Mouse (Mus musculus): ENCODE data around the gene Zfp3. TPM values are rescaled to one million over a fixed set of nuclear protein-coding genes. Genes with fewer than 3 reads are reported as not detected.

The Zfp3 gene
- total RNA-seq, 2 experiments from 2014 or later, result not detected

GRCm38 (mm10) chr11:70803711-70804200 is 39.7 kb downstream of the Zfp3 start:
- no peak for ATAC-seq (replicated peaks; ENCODE audit: low FRiP score, poor library complexity, severe bottlenecking)

- no peak for ATAC-seq (replicated peaks; ENCODE audit: low FRiP score, poor library complexity, severe bottlenecking)
Measured at GRCm38 (mm10) chr11:70804395-70804794, 40.4 kb downstream of the Zfp3 start.

- ATAC-seq (replicated peaks; ENCODE audit: low FRiP score, poor library complexity, severe bottlenecking), result no peak
Measured at GRCm38 (mm10) chr11:70805641-70806175, 41.7 kb downstream of the Zfp3 start.

GRCm38 (mm10) chr11:70806697-70807096 is 42.7 kb downstream of the Zfp3 start:
- no peak for ATAC-seq (replicated peaks; ENCODE audit: low FRiP score, poor library complexity, severe bottlenecking)

- no peak for ATAC-seq (replicated peaks; ENCODE audit: low FRiP score, poor library complexity, severe bottlenecking)
Measured at GRCm38 (mm10) chr11:70807630-70808029, 43.6 kb downstream of the Zfp3 start.

GRCm38 (mm10) chr11:70808101-70808500 is 44.1 kb downstream of the Zfp3 start:
- no peak for ATAC-seq (replicated peaks; ENCODE audit: low FRiP score, poor library complexity, severe bottlenecking)

- no peak for ATAC-seq (replicated peaks; ENCODE audit: low FRiP score, poor library complexity, severe bottlenecking)
Measured at GRCm38 (mm10) chr11:70809011-70809410, 45.0 kb downstream of the Zfp3 start.

- ATAC-seq (replicated peaks; ENCODE audit: low FRiP score, poor library complexity, severe bottlenecking), result no peak
Measured at GRCm38 (mm10) chr11:70811041-70811440, 47.0 kb downstream of the Zfp3 start.

- no peak for ATAC-seq (replicated peaks; ENCODE audit: low FRiP score, poor library complexity, severe bottlenecking)
Measured at GRCm38 (mm10) chr11:70811471-70812240, 47.6 kb downstream of the Zfp3 start.

- no peak for ATAC-seq (replicated peaks; ENCODE audit: low FRiP score, poor library complexity, severe bottlenecking)
Measured at GRCm38 (mm10) chr11:70812365-70812764, 48.4 kb downstream of the Zfp3 start, which contains the start of gene Scimp. TSS of gene Scimp (minus strand) at chr11:70812586.

- no peak for ATAC-seq (replicated peaks; ENCODE audit: low FRiP score, poor library complexity, severe bottlenecking)
Measured at GRCm38 (mm10) chr11:70815071-70815470, 51.1 kb downstream of the Zfp3 start.

GRCm38 (mm10) chr11:70815498-70816078 is 51.6 kb downstream of the Zfp3 start:
- peak; percentile 88 for ATAC-seq (replicated peaks; ENCODE audit: low FRiP score, poor library complexity, severe bottlenecking)

GRCm38 (mm10) chr11:70816770-70817169 is 52.8 kb downstream of the Zfp3 start:
- no peak for ATAC-seq (replicated peaks; ENCODE audit: low FRiP score, poor library complexity, severe bottlenecking)

GRCm38 (mm10) chr11:70820120-70820519 is 56.1 kb downstream of the Zfp3 start:
- no peak for ATAC-seq (replicated peaks; ENCODE audit: low FRiP score, poor library complexity, severe bottlenecking)

GRCm38 (mm10) chr11:70821728-70822591 is 58.0 kb downstream of the Zfp3 start:
- no peak for ATAC-seq (replicated peaks; ENCODE audit: low FRiP score, poor library complexity, severe bottlenecking)

Other genes starting within 250 kb of the Zfp3 start
- gene Vmo1, start 249.6 kb upstream of the Zfp3 start, total RNA-seq (2015; ENCODE audit: low replicate concordance), result not detected in 2 replicates
- gene Vmo1, start 249.6 kb upstream of the Zfp3 start, total RNA-seq (2017; ENCODE audit: low replicate concordance), result not detected in 2 replicates
- gene Gltpd2, start 245.0 kb upstream of the Zfp3 start, total RNA-seq (2015; ENCODE audit: low replicate concordance), result not detected in 2 replicates
- gene Gltpd2, start 245.0 kb upstream of the Zfp3 start, total RNA-seq (2017; ENCODE audit: low replicate concordance), result not detected in 2 replicates
- gene Psmb6, start 238.8 kb upstream of the Zfp3 start, total RNA-seq (2015; ENCODE audit: low replicate concordance), result 33.4 and 43.5 TPM in 2 replicates
- gene Psmb6, start 238.8 kb upstream of the Zfp3 start, total RNA-seq (2017; ENCODE audit: low replicate concordance), result 55.5 and 62.5 TPM in 2 replicates
- gene Gm40193, start 231.3 kb upstream of the Zfp3 start, total RNA-seq (2015; ENCODE audit: low replicate concordance), result not detected in 2 replicates
- gene Gm40193, start 231.3 kb upstream of the Zfp3 start, total RNA-seq (2017; ENCODE audit: low replicate concordance), result not detected in 2 replicates
- 0.42 TPM in 1 of 2 replicates, not detected in the other for gene Pld2, start 224.1 kb upstream of the Zfp3 start, total RNA-seq (2015; ENCODE audit: low replicate concordance)
- gene Pld2, start 224.1 kb upstream of the Zfp3 start, total RNA-seq (2017; ENCODE audit: low replicate concordance), result not detected in 2 replicates
- gene Mink1, start 201.3 kb upstream of the Zfp3 start, total RNA-seq (2015; ENCODE audit: low replicate concordance), result 3.6 and 6.0 TPM in 2 replicates
- gene Mink1, start 201.3 kb upstream of the Zfp3 start, total RNA-seq (2017; ENCODE audit: low replicate concordance), result 0.98 and 1.3 TPM in 2 replicates
- gene 4930544D05Rik, start 148.4 kb upstream of the Zfp3 start, total RNA-seq (2015; ENCODE audit: low replicate concordance), result not detected in 2 replicates
- not detected in 2 replicates for gene 4930544D05Rik, start 148.4 kb upstream of the Zfp3 start, total RNA-seq (2017; ENCODE audit: low replicate concordance)
- not detected in 2 replicates for gene Chrne, start 145.0 kb upstream of the Zfp3 start, total RNA-seq (2015; ENCODE audit: low replicate concordance)
- not detected in 2 replicates for gene Chrne, start 145.0 kb upstream of the Zfp3 start, total RNA-seq (2017; ENCODE audit: low replicate concordance)
- gene Gp1ba, start 125.1 kb upstream of the Zfp3 start, total RNA-seq (2015; ENCODE audit: low replicate concordance), result 0.84 TPM in 1 of 2 replicates, not detected in the other
- gene Gp1ba, start 125.1 kb upstream of the Zfp3 start, total RNA-seq (2017; ENCODE audit: low replicate concordance), result 0.42 TPM in 1 of 2 replicates, not detected in the other
- gene Rnf167, start 117.0 kb upstream of the Zfp3 start, total RNA-seq (2015; ENCODE audit: low replicate concordance), result 146 and 222 TPM in 2 replicates
- gene Rnf167, start 117.0 kb upstream of the Zfp3 start, total RNA-seq (2017; ENCODE audit: low replicate concordance), result 217 and 308 TPM in 2 replicates
- gene Slc25a11, start 116.7 kb upstream of the Zfp3 start, total RNA-seq (2015; ENCODE audit: low replicate concordance), result 17.1 and 20.1 TPM in 2 replicates
- gene Slc25a11, start 116.7 kb upstream of the Zfp3 start, total RNA-seq (2017; ENCODE audit: low replicate concordance), result 16.2 and 16.6 TPM in 2 replicates
- 414 and 492 TPM in 2 replicates for gene Pfn1, start 109.6 kb upstream of the Zfp3 start, total RNA-seq (2015; ENCODE audit: low replicate concordance)
- gene Pfn1, start 109.6 kb upstream of the Zfp3 start, total RNA-seq (2017; ENCODE audit: low replicate concordance), result 125 and 193 TPM in 2 replicates
- gene Eno3, start 107.0 kb upstream of the Zfp3 start, total RNA-seq (2015; ENCODE audit: low replicate concordance), result 1.5 and 2.9 TPM in 2 replicates
- 3.3 and 6.0 TPM in 2 replicates for gene Eno3, start 107.0 kb upstream of the Zfp3 start, total RNA-seq (2017; ENCODE audit: low replicate concordance)
- gene Spag7, start 94.8 kb upstream of the Zfp3 start, total RNA-seq (2015; ENCODE audit: low replicate concordance), result 10.6 and 31.3 TPM in 2 replicates
- gene Spag7, start 94.8 kb upstream of the Zfp3 start, total RNA-seq (2017; ENCODE audit: low replicate concordance), result 21.4 and 25.6 TPM in 2 replicates
- 2.9 and 5.4 TPM in 2 replicates for gene Camta2, start 76.1 kb upstream of the Zfp3 start, total RNA-seq (2015; ENCODE audit: low replicate concordance)
- 0.77 and 1.5 TPM in 2 replicates for gene Camta2, start 76.1 kb upstream of the Zfp3 start, total RNA-seq (2017; ENCODE audit: low replicate concordance)
- not detected in 2 replicates for gene Inca1, start 64.1 kb upstream of the Zfp3 start, total RNA-seq (2015; ENCODE audit: low replicate concordance)
- not detected in 2 replicates for gene Inca1, start 64.1 kb upstream of the Zfp3 start, total RNA-seq (2017; ENCODE audit: low replicate concordance)
- 0.58 and 1.3 TPM in 2 replicates for gene Kif1c, start 63.7 kb upstream of the Zfp3 start, total RNA-seq (2015; ENCODE audit: low replicate concordance)
- gene Kif1c, start 63.7 kb upstream of the Zfp3 start, total RNA-seq (2017; ENCODE audit: low replicate concordance), result 2.4 and 2.8 TPM in 2 replicates
- gene Scimp, start 48.4 kb downstream of the Zfp3 start, total RNA-seq (2015; ENCODE audit: low replicate concordance), result not detected in 2 replicates
- not detected in 2 replicates for gene Scimp, start 48.4 kb downstream of the Zfp3 start, total RNA-seq (2017; ENCODE audit: low replicate concordance)
- 5.2 and 10.0 TPM in 2 replicates for gene Rabep1, start 80.6 kb downstream of the Zfp3 start, total RNA-seq (2015; ENCODE audit: low replicate concordance)
- 10.8 and 19.2 TPM in 2 replicates for gene Rabep1, start 80.6 kb downstream of the Zfp3 start, total RNA-seq (2017; ENCODE audit: low replicate concordance)
- gene Nup88, start 205.8 kb downstream of the Zfp3 start, total RNA-seq (2015; ENCODE audit: low replicate concordance), result 33.4 and 68.6 TPM in 2 replicates
- gene Nup88, start 205.8 kb downstream of the Zfp3 start, total RNA-seq (2017; ENCODE audit: low replicate concordance), result 34.3 and 48.2 TPM in 2 replicates
- gene Rpain, start 206.0 kb downstream of the Zfp3 start, total RNA-seq (2015; ENCODE audit: low replicate concordance), result 28.0 and 28.6 TPM in 2 replicates
- 37.1 and 45.3 TPM in 2 replicates for gene Rpain, start 206.0 kb downstream of the Zfp3 start, total RNA-seq (2017; ENCODE audit: low replicate concordance)
- gene C1qbp, start 218.8 kb downstream of the Zfp3 start, total RNA-seq (2015; ENCODE audit: low replicate concordance), result 72.8 and 93.0 TPM in 2 replicates
- 10.1 and 11.7 TPM in 2 replicates for gene C1qbp, start 218.8 kb downstream of the Zfp3 start, total RNA-seq (2017; ENCODE audit: low replicate concordance)
- 2.3 and 3.3 TPM in 2 replicates for gene Dhx33, start 240.2 kb downstream of the Zfp3 start, total RNA-seq (2015; ENCODE audit: low replicate concordance)
- 5.6 and 6.6 TPM in 2 replicates for gene Dhx33, start 240.2 kb downstream of the Zfp3 start, total RNA-seq (2017; ENCODE audit: low replicate concordance)

Data from erythroblast, adult 5-6 weeks (primary cell).